Mouse (Mus musculus): ENCODE data around the gene Gxylt1. TPM values are rescaled to one million over a fixed set of nuclear protein-coding genes. Genes with fewer than 3 reads are reported as not detected.
A peak's percentile ranks its signal among the peaks of the same experiment; 100 is the strongest.

Gene Gxylt1
- total RNA-seq, 1 experiment = 27.7 TPM

GRCm38 (mm10) chr15:93288321-93288720 lies 13.3 kb upstream of the Gxylt1 start:
- Histone ChIP-seq H3K9me3 (ENCODE audit: control insufficient read depth, insufficient read depth, low read depth, low read length) (no peaks in the 10 kb centered on the region), H3K27ac (ENCODE audit: insufficient read depth, low read depth, low read length, poor library complexity, severe bottlenecking) (no peak overlapping the region), H3K4me3 (ENCODE audit: insufficient read depth in 1 of 2, low read depth in 1 of 2, low read length in 2 of 2, poor library complexity in 1 of 2, severe bottlenecking in 1 of 2) (no peak overlapping the region), H3K36me3 (ENCODE audit: control insufficient read depth, insufficient read depth, low read length, poor library complexity, severe bottlenecking) (no peaks in the 10 kb centered on the region), H3K4me1 (ENCODE audit: control insufficient read depth in 2 of 2, insufficient read depth in 2 of 2, low read length in 2 of 2, poor library complexity in 1 of 2) (peaks cover 0 to 2% of the 10 kb centered on the region in 2 experiments; a peak in 1 of 4 replicates), H3K9ac (ENCODE audit: insufficient read depth, low read depth, low read length, poor library complexity, severe bottlenecking) (no peak overlapping the region)
- no peak for DNase-seq (ENCODE audit: low read depth, low spot score)
- in situ Hi-C loops (cut with MboI; ENCODE audit: low sequenced_read_pairs in 2 of 2, unreplicated experiment in 2 of 2) = no loop called here
- no peak for TF ChIP-seq ZNF384 (IDR thresholded peaks at IDR 0.05; ENCODE audit: low read depth, low read length)

GRCm38 (mm10) chr15:93287628-93288027 lies 12.6 kb upstream of the Gxylt1 start:
- Histone ChIP-seq H3K27ac (ENCODE audit: insufficient read depth, low read depth, low read length, poor library complexity, severe bottlenecking) (no peak overlapping the region), H3K4me1 (ENCODE audit: control insufficient read depth in 2 of 2, insufficient read depth in 2 of 2, low read length in 2 of 2, poor library complexity in 1 of 2) (peaks cover 0 to 2% of the 10 kb centered on the region in 2 experiments; a peak in 1 of 4 replicates), H3K9me3 (ENCODE audit: control insufficient read depth, insufficient read depth, low read depth, low read length) (no peaks in the 10 kb centered on the region), H3K9ac (ENCODE audit: insufficient read depth, low read depth, low read length, poor library complexity, severe bottlenecking) (no peak overlapping the region), H3K4me3 (ENCODE audit: insufficient read depth in 1 of 2, low read depth in 1 of 2, low read length in 2 of 2, poor library complexity in 1 of 2, severe bottlenecking in 1 of 2) (no peak overlapping the region), H3K36me3 (ENCODE audit: control insufficient read depth, insufficient read depth, low read length, poor library complexity, severe bottlenecking) (no peaks in the 10 kb centered on the region)
- TF ChIP-seq MAFK (IDR thresholded peaks at IDR 0.05; ENCODE audit: insufficient read depth, low read depth, low read length) = no peak
- TF ChIP-seq ZNF384 (IDR thresholded peaks at IDR 0.05; ENCODE audit: low read depth, low read length) = no peak
- no peak for TF ChIP-seq HCFC1 (IDR thresholded peaks at IDR 0.05; ENCODE audit: borderline replicate concordance, insufficient read depth, low read length)
- no peak for TF ChIP-seq ZC3H11A (IDR thresholded peaks at IDR 0.05; ENCODE audit: borderline replicate concordance, low read depth, low read length)
- TF ChIP-seq CHD2 (IDR thresholded peaks at IDR 0.05; ENCODE audit: low read depth, low read length) = no peak
- no peak for DNase-seq (ENCODE audit: low read depth, low spot score)
- in situ Hi-C loops (cut with MboI; ENCODE audit: low sequenced_read_pairs in 2 of 2, unreplicated experiment in 2 of 2) = no loop called here

- H3K9me3 ChIP-seq (ENCODE audit: control insufficient read depth, insufficient read depth, low read depth, low read length) = no peaks in the 10 kb centered on the region
- no peak overlapping the region for H3K9ac ChIP-seq (ENCODE audit: insufficient read depth, low read depth, low read length, poor library complexity, severe bottlenecking)
- no peak for DNase-seq (ENCODE audit: low read depth, low spot score)
- no peak for TF ChIP-seq HCFC1 (IDR thresholded peaks at IDR 0.05; ENCODE audit: borderline replicate concordance, insufficient read depth, low read length)
- TF ChIP-seq CHD2 (IDR thresholded peaks at IDR 0.05; ENCODE audit: low read depth, low read length) = no peak
- TF ChIP-seq ZC3H11A (IDR thresholded peaks at IDR 0.05; ENCODE audit: borderline replicate concordance, low read depth, low read length) = no peak
- TF ChIP-seq ZNF384 (IDR thresholded peaks at IDR 0.05; ENCODE audit: low read depth, low read length) = no peak
- no peak for TF ChIP-seq MAFK (IDR thresholded peaks at IDR 0.05; ENCODE audit: insufficient read depth, low read depth, low read length)
- in situ Hi-C loops (cut with MboI; ENCODE audit: low sequenced_read_pairs in 2 of 2, unreplicated experiment in 2 of 2) = no loop called here
- H3K27ac ChIP-seq (ENCODE audit: insufficient read depth, low read depth, low read length, poor library complexity, severe bottlenecking) = no peak overlapping the region
- peaks cover 0 to 2% of the 10 kb centered on the region in 2 experiments; a peak in 1 of 4 replicates for H3K4me1 ChIP-seq (ENCODE audit: control insufficient read depth in 2 of 2, insufficient read depth in 2 of 2, low read length in 2 of 2, poor library complexity in 1 of 2)
- no peaks in the 10 kb centered on the region for H3K36me3 ChIP-seq (ENCODE audit: control insufficient read depth, insufficient read depth, low read length, poor library complexity, severe bottlenecking)
- no peak overlapping the region for H3K4me3 ChIP-seq (ENCODE audit: insufficient read depth in 1 of 2, low read depth in 1 of 2, low read length in 2 of 2, poor library complexity in 1 of 2, severe bottlenecking in 1 of 2)
Measured at GRCm38 (mm10) chr15:93285244-93285643, 10.3 kb upstream of the Gxylt1 start.

- Histone ChIP-seq H3K4me3 (ENCODE audit: insufficient read depth in 1 of 2, low read depth in 1 of 2, low read length in 2 of 2, poor library complexity in 1 of 2, severe bottlenecking in 1 of 2) (no peak overlapping the region), H3K36me3 (ENCODE audit: control insufficient read depth, insufficient read depth, low read length, poor library complexity, severe bottlenecking) (no peaks in the 10 kb centered on the region), H3K9ac (ENCODE audit: insufficient read depth, low read depth, low read length, poor library complexity, severe bottlenecking) (no peak overlapping the region), H3K9me3 (ENCODE audit: control insufficient read depth, insufficient read depth, low read depth, low read length) (no peaks in the 10 kb centered on the region), H3K27ac (ENCODE audit: insufficient read depth, low read depth, low read length, poor library complexity, severe bottlenecking) (no peak overlapping the region), H3K4me1 (ENCODE audit: control insufficient read depth in 2 of 2, insufficient read depth in 2 of 2, low read length in 2 of 2, poor library complexity in 1 of 2) (peaks cover 0 to 2% of the 10 kb centered on the region in 2 experiments; a peak in 1 of 4 replicates)
- TF ChIP-seq ZC3H11A (IDR thresholded peaks at IDR 0.05; ENCODE audit: borderline replicate concordance, low read depth, low read length) = no peak
- in situ Hi-C loops (cut with MboI; ENCODE audit: low sequenced_read_pairs in 2 of 2, unreplicated experiment in 2 of 2) = no loop called here
- no peak for DNase-seq (ENCODE audit: low read depth, low spot score)
Measured at GRCm38 (mm10) chr15:93284326-93284725, 9.3 kb upstream of the Gxylt1 start.

- Histone ChIP-seq H3K4me3 (ENCODE audit: insufficient read depth in 1 of 2, low read depth in 1 of 2, low read length in 2 of 2, poor library complexity in 1 of 2, severe bottlenecking in 1 of 2) (no peak overlapping the region), H3K9me3 (ENCODE audit: control insufficient read depth, insufficient read depth, low read depth, low read length) (no peaks in the 10 kb centered on the region), H3K4me1 (ENCODE audit: control insufficient read depth in 2 of 2, insufficient read depth in 2 of 2, low read length in 2 of 2, poor library complexity in 1 of 2) (peaks cover 0 to 2% of the 10 kb centered on the region in 2 experiments; a peak in 1 of 4 replicates), H3K9ac (ENCODE audit: insufficient read depth, low read depth, low read length, poor library complexity, severe bottlenecking) (no peak overlapping the region), H3K27ac (ENCODE audit: insufficient read depth, low read depth, low read length, poor library complexity, severe bottlenecking) (no peak overlapping the region), H3K36me3 (ENCODE audit: control insufficient read depth, insufficient read depth, low read length, poor library complexity, severe bottlenecking) (no peaks in the 10 kb centered on the region)
- in situ Hi-C loops (cut with MboI; ENCODE audit: low sequenced_read_pairs in 2 of 2, unreplicated experiment in 2 of 2) = no loop called here
- peak; percentile 40 for DNase-seq (ENCODE audit: low read depth, low spot score)
- no peak for TF ChIP-seq MAFK (IDR thresholded peaks at IDR 0.05; ENCODE audit: insufficient read depth, low read depth, low read length)
- no peak for TF ChIP-seq HCFC1 (IDR thresholded peaks at IDR 0.05; ENCODE audit: borderline replicate concordance, insufficient read depth, low read length)
- TF ChIP-seq CHD2 (IDR thresholded peaks at IDR 0.05; ENCODE audit: low read depth, low read length) = no peak
- no peak for TF ChIP-seq ZNF384 (IDR thresholded peaks at IDR 0.05; ENCODE audit: low read depth, low read length)
- TF ChIP-seq ZC3H11A (IDR thresholded peaks at IDR 0.05; ENCODE audit: borderline replicate concordance, low read depth, low read length) = no peak
Measured at GRCm38 (mm10) chr15:93283349-93283748, 8.4 kb upstream of the Gxylt1 start.

Data from ES-E14 (cell line).